Mouse (Mus musculus) stomach, embryonic 16.5 days (tissue): Measurements from ENCODE around the gene Calcb. TPM values are rescaled to one million over a fixed set of nuclear protein-coding genes. Genes with fewer than 3 reads are reported as not detected.

Experiments
- ATAC-seq: fragments of 200-750 bp; cut with Nextera tagmentation; 2 replicates; pipeline ENCODE4 v1.8.0; 2017; ENCODE audit warnings: moderate number of reproducible peaks, moderate TSS enrichment; ENCODE audit not compliant: insufficient read depth, low FRiP score
- H3K27ac ChIP-seq: fragments of 300-500 bp; sonication (generic); 2 replicates; pipeline ENCODE4 v1.5.1; 2014; ENCODE audit warnings: low read length
- H3K27me3 ChIP-seq: fragments of 300-500 bp; sonication (generic); 2 replicates; pipeline ENCODE4 v1.6.1; 2014; ENCODE audit warnings: low read length, control low read depth, mixed read lengths; ENCODE audit not compliant: control insufficient read depth, insufficient read depth
- H3K36me3 ChIP-seq: fragments of 300-500 bp; sonication (generic); 2 replicates; pipeline ENCODE4 v1.6.1; 2014; ENCODE audit warnings: low read length; ENCODE audit not compliant: control insufficient read depth, insufficient read depth
- H3K4me1 ChIP-seq: fragments of 300-500 bp; sonication (generic); 2 replicates; pipeline ENCODE4 v1.6.1; 2014; ENCODE audit warnings: low read length, control low read depth, mixed read lengths; ENCODE audit not compliant: control insufficient read depth, insufficient read depth
- H3K4me2 ChIP-seq: fragments of 300-500 bp; sonication (generic); 2 replicates; pipeline ENCODE4 v1.6.1; 2014; ENCODE audit warnings: low read depth, low read length, mixed read lengths
- H3K4me3 ChIP-seq: fragments of 300-500 bp; sonication (generic); replicated peaks from 2 replicates; pipeline ENCODE4 v1.5.1; 2014; ENCODE audit warnings: mild to moderate bottlenecking, low read length
- H3K9ac ChIP-seq: fragments of 300-500 bp; sonication (generic); 2 replicates; pipeline ENCODE4 v1.6.1; 2014; ENCODE audit warnings: low read length
- H3K9me3 ChIP-seq: fragments of 300-500 bp; sonication (generic); replicated peaks from 2 replicates; pipeline ENCODE4 v1.6.1; 2016; ENCODE audit warnings: low read length, control low read depth; ENCODE audit not compliant: control insufficient read depth
- WGBS: fragments of 180-500 bp; shearing (Covaris S2); extraction: QIAGEN DNeasy Blood & Tissue Kit; methylation state at CpG from one replicate; pipeline ENCODE4 v1.1.7; 2014; 5-methylcytosine and 5-hydroxymethylcytosine counted together
- polyA plus RNA-seq: library from polyadenylated mRNA; unstranded; fragments of >200 nt; fragmentation: Nextera tagmentation; extraction: Ambion mirVana; gene quantifications from 2 replicates; pipeline ENCODE4 v1.2.1, GENCODE M21; 2015

Calcb gene
- polyA plus RNA-seq, 1 experiment from 2014 or later = 4.6 TPM

- Histone ChIP-seq H3K9ac (no peak overlapping the region), H3K4me2 (peak overlapping the region; percentile 63; the same call in 1 of the 2 replicates), H3K9me3 (no peaks in the 10 kb centered on the region), H3K4me3 (peak overlapping the region; percentile 42; the same call in 1 of the 2 replicates), H3K27me3 (no peaks in the 10 kb centered on the region), H3K36me3 (no peaks in the 10 kb centered on the region), H3K27ac (no peak overlapping the region), H3K4me1 (no peaks in the 10 kb centered on the region; the same call in 1 of the 2 replicates)
- WGBS = 51% methylated on average over 3 of the region's 3 CpGs
- ATAC-seq = no peak; the same call in 1 of the 2 replicates
These were observed 26.3 kb downstream of the Calcb start for GRCm38 (mm10) chr7:114744639-114745245.

DNA sequence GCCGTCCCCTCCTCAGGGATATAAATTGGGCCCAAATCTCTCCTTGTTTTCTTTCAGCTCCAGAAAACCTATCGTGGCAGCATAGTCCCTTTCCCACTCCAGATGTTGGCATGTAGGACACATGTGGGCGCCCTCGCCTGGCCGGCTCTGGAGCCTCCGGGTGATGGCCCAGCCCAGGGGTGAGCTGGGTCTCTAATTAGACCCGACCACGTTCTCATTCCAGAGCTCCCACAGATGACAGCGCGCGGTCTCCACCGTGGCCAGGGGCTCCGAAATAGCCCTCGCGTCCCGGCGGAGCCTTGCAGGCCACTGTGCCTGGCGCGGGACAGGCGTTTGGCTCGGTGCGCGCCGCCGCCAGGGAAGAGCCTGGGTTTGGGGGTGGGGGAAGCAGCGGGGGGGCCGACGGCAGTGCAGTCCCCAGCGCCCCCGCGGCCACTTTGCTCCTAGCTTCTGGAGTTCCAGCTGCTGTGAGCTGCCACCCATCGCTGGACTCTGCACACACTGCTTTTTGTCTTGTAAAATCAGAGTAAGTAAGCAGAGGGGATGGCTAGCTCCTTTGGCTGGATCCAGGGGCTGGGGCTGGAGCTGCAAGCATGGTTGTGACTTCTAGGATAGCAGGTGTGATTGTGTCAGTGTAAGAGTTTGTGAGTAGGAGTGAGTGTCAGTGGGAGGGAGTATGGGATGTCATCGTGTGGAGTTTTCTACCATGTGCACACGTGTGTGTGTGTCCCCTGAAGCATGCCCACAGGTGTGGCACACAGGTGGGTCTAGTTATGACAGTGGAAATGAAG is 27.2 kb downstream of the Calcb start:
- WGBS = 6% methylated on average over 34 of the region's 34 CpGs
- Histone ChIP-seq H3K4me3 (peak overlapping the region; percentile 42), H3K9me3 (no peaks in the 10 kb centered on the region), H3K36me3 (no peaks in the 10 kb centered on the region), H3K9ac (peak overlapping the region; percentile 68; the same call in 1 of the 2 replicates), H3K27me3 (no peaks in the 10 kb centered on the region), H3K27ac (peak overlapping the region; percentile 8; the same call in 1 of the 2 replicates), H3K4me1 (no peaks in the 10 kb centered on the region; the same call in 1 of the 2 replicates), H3K4me2 (peak overlapping the region; percentile 63)
- no peak for ATAC-seq

- Histone ChIP-seq H3K4me2 (no peak overlapping the region), H3K4me3 (no peak overlapping the region), H3K27ac (no peak overlapping the region), H3K9me3 (no peaks in the 10 kb centered on the region), H3K4me1 (no peaks in the 10 kb centered on the region; the same call in 1 of the 2 replicates), H3K9ac (no peak overlapping the region), H3K36me3 (no peaks in the 10 kb centered on the region), H3K27me3 (no peaks in the 10 kb centered on the region)
- ATAC-seq = no peak
- 80% methylated on average over 3 of the region's 3 CpGs for WGBS
These were observed 29.2 kb downstream of the Calcb start for GRCm38 (mm10) chr7:114747596-114747995.

GRCm38 (mm10) chr7:114748239-114748638 is 29.8 kb downstream of the Calcb start:
- H3K27ac ChIP-seq = no peak overlapping the region; the same call in 1 of the 2 replicates
- no peak overlapping the region for H3K9ac ChIP-seq

GRCm38 (mm10) chr7:114753471-114753870 is 35.0 kb downstream of the Calcb start:
- WGBS = 74% methylated on average over 2 of the region's 2 CpGs

More at GRCm38 (mm10) chr7:114748239-114748638, 29.8 kb downstream of the Calcb start:
- H3K4me2 ChIP-seq = no peak overlapping the region
- H3K9me3 ChIP-seq = no peaks in the 10 kb centered on the region
- no peak overlapping the region for H3K4me3 ChIP-seq
- ATAC-seq = no peak
- 64% methylated on average over 4 of the region's 4 CpGs for WGBS
- no peaks in the 10 kb centered on the region for H3K27me3 ChIP-seq
- H3K36me3 ChIP-seq = no peaks in the 10 kb centered on the region
- no peaks in the 10 kb centered on the region; the same call in 1 of the 2 replicates for H3K4me1 ChIP-seq

DNA sequence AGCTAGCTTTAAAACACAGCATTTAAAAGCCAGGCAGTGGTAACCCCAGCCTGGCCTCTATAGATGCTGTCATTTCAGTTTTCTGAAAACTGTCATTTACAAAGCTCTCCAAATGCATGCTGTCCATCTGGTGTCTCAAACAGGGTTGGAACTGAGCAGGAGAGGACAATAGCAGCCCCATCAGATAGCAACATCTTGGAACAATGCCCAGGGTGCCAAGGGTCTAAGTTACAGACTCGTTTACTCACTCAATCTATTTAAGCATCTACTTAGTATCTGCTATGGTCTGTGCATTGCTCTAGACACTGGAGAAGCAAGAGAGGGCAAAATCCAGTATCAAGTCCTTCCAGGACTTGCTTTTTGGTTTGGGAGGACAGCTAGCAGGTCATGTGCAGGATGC is 35.8 kb downstream of the Calcb start:
- no peak overlapping the region for H3K27ac ChIP-seq
- H3K4me2 ChIP-seq = no peak overlapping the region
- ATAC-seq = no peak
- H3K4me1 ChIP-seq = no peaks in the 10 kb centered on the region
- 47% methylated on average over 1 of the region's 1 CpGs for whole genome bisulfite sequencing
- H3K27me3 ChIP-seq = no peaks in the 10 kb centered on the region
- H3K4me3 ChIP-seq = no peak overlapping the region
- H3K36me3 ChIP-seq = no peaks in the 10 kb centered on the region
- no peak overlapping the region for H3K9ac ChIP-seq
- no peaks in the 10 kb centered on the region for H3K9me3 ChIP-seq

More at GRCm38 (mm10) chr7:114753471-114753870, 35.0 kb downstream of the Calcb start:
- no peak overlapping the region for H3K4me3 ChIP-seq
- no peaks in the 10 kb centered on the region for H3K4me1 ChIP-seq
- no peaks in the 10 kb centered on the region for H3K9me3 ChIP-seq
- no peaks in the 10 kb centered on the region for H3K27me3 ChIP-seq
- no peak overlapping the region for H3K27ac ChIP-seq
- no peak overlapping the region for H3K4me2 ChIP-seq
- no peak for ATAC-seq
- no peak overlapping the region for H3K9ac ChIP-seq
- H3K36me3 ChIP-seq = no peaks in the 10 kb centered on the region

DNA sequence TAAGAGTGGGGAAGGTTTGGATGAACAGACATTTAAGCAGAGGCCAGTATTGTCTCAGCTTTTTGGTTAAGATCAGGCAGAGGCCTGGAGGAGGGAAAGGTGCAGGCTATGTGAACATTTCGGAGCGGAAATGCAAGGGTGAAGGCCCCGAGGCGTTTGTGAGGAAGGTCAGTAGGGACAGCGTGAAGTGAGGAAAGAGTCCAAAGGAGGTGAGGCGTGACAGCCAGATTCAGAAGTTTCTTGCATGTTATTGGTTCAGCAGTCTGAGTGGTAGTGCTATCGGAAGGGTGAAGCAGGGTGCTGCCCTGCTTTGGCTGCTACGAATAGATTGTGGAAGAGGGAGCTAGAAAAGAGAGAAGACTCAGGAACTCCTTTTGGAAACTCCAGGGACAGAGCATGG is 36.2 kb downstream of the Calcb start:
- no peaks in the 10 kb centered on the region for H3K4me1 ChIP-seq
- ATAC-seq = no peak
- H3K4me3 ChIP-seq = no peak overlapping the region
- no peak overlapping the region for H3K9ac ChIP-seq
- WGBS = 83% methylated on average over 8 of the region's 8 CpGs
- H3K27me3 ChIP-seq = no peaks in the 10 kb centered on the region
- no peak overlapping the region for H3K4me2 ChIP-seq
- no peaks in the 10 kb centered on the region for H3K9me3 ChIP-seq
- no peaks in the 10 kb centered on the region for H3K36me3 ChIP-seq
- H3K27ac ChIP-seq = no peak overlapping the region

GRCm38 (mm10) chr7:114762660-114763059 is 44.2 kb downstream of the Calcb start:
- 59% methylated on average over 2 of the region's 2 CpGs for WGBS
- no peak for ATAC-seq
- Histone ChIP-seq H3K36me3 (no peaks in the 10 kb centered on the region), H3K4me2 (no peak overlapping the region), H3K4me3 (no peak overlapping the region), H3K4me1 (no peaks in the 10 kb centered on the region), H3K9me3 (no peaks in the 10 kb centered on the region), H3K27me3 (no peaks in the 10 kb centered on the region), H3K27ac (no peak overlapping the region), H3K9ac (no peak overlapping the region)

GRCm38 (mm10) chr7:114765273-114765672 is 46.8 kb downstream of the Calcb start:
- Histone ChIP-seq H3K27ac (no peak overlapping the region), H3K4me3 (no peak overlapping the region), H3K9ac (no peak overlapping the region), H3K9me3 (no peaks in the 10 kb centered on the region), H3K4me2 (no peak overlapping the region), H3K36me3 (no peaks in the 10 kb centered on the region), H3K27me3 (no peaks in the 10 kb centered on the region), H3K4me1 (no peaks in the 10 kb centered on the region)
- ATAC-seq = no peak
- 77% methylated on average over 3 of the region's 3 CpGs for WGBS
